Mouse (Mus musculus): ENCODE data around the gene Pdcd2.

DNA sequence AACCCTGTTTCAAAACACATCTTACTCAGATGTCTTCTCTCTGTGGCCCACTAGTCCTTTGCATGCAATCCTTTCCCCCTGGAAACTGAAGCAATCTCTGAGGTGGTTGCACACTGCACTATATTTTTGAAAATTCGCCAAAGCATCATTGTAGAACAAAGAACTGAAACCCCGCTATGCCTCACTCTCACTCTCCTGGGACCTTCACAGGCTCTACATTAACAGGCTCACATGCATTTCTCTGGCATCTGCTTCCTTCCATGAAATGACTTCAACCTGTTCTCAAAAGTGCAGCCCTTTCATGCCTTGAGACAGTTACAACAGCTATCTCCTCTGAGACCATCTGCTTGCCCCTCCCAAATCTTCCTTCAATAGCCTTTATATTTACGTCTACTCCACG lies 19.3 kb upstream of the Pdcd2 start:
- TF ChIP-seq POLR2A (IDR thresholded peaks at IDR 0.05; ENCODE audit: borderline replicate concordance, extremely low read depth, insufficient read depth, insufficient read length, poor library complexity, severe bottlenecking) (no peak), CTCF (IDR thresholded peaks at IDR 0.05; ENCODE audit: borderline replicate concordance, extremely low read depth, insufficient read depth, insufficient read length) (no peak)

Data from brain, embryonic 14.5 days (tissue).